In genomic region chr1:82586713-82587399, GRCm38 (mm10) we compare ENCODE assay signal across 8 mouse cellular contexts. TPM values are rescaled to one million over a fixed set of nuclear protein-coding genes. Genes with fewer than 3 reads are reported as not detected.
A peak's percentile ranks its signal among the peaks of the same experiment; 100 is the strongest.
DNase-seq lines count a peak whose midpoint lies in the region; ATAC-seq lines count a peak whose summit lies in the region.

Gene Col4a4 (minus strand): TSS chr1:82586849.
Gene Col4a3 (plus strand): TSS chr1:82586921.

- no peak within 1 kb of the TSS for H3K27ac ChIP-seq in hindbrain, embryonic 16.5 days (ENCODE audit: low read depth, low read length)
- no peak within 1 kb of the TSS for H3K27ac ChIP-seq in liver, embryonic 13.5 days
- H3K27ac ChIP-seq in neural tube, embryonic 13.5 days (replicated peaks), result no peak within 1 kb of the TSS

- peaks cover 9% of the 10 kb centered on the region; the same call in 1 of the 2 replicates for H3K4me1 ChIP-seq in hindbrain, embryonic 16.5 days (ENCODE audit: control insufficient read depth, insufficient read depth, low read depth, low read length)
- 0 out of 2 replicates have a peak, but pooled peaks cover 7% of the 10 kb centered on the region for H3K4me1 ChIP-seq in liver, embryonic 13.5 days (replicated peaks)
- H3K4me1 ChIP-seq in neural tube, embryonic 13.5 days (replicated peaks), result peaks cover 10% of the 10 kb centered on the region

- DNase-seq in adrenal gland, adult 8-10 months, result peak; percentile 44
- DNase-seq in cerebellum, postnatal 10 days, result peak; percentile 64 to 77
- peak; percentile 43 for DNase-seq in gastrocnemius, postnatal 25 days
- no peak for DNase-seq in liver, embryonic 13.5 days
- no peak for DNase-seq in right cerebral cortex, postnatal 36 days (ENCODE audit: low spot score in 2 of 2)
- DNase-seq in thymus, postnatal 14 days, result no peak

- peak within 1 kb of the TSS; percentile 42 for H3K4me3 ChIP-seq in hindbrain, embryonic 16.5 days (ENCODE audit: low read length)
- H3K4me3 ChIP-seq in liver, embryonic 13.5 days (replicated peaks), result peak within 1 kb of the TSS; percentile 14
- H3K4me3 ChIP-seq in neural tube, embryonic 13.5 days, result peak within 1 kb of the TSS; percentile 27

- peak; percentile 48 for ATAC-seq in hindbrain, embryonic 16.5 days
- ATAC-seq in liver, embryonic 13.5 days (ENCODE audit: low read depth), result no peak
- no peak for ATAC-seq in neural tube, embryonic 13.5 days (ENCODE audit: low read depth)

- peak within 1 kb of the TSS; percentile 86 for H3K4me2 ChIP-seq in hindbrain, embryonic 16.5 days (ENCODE audit: low read length)
- peak within 1 kb of the TSS; percentile 30 for H3K4me2 ChIP-seq in liver, embryonic 13.5 days
- peak within 1 kb of the TSS; percentile 56 for H3K4me2 ChIP-seq in neural tube, embryonic 13.5 days

- H3K36me3 ChIP-seq in hindbrain, embryonic 16.5 days (ENCODE audit: control insufficient read depth, insufficient read depth, low read length), result no peaks in the 10 kb centered on the region
- H3K36me3 ChIP-seq in liver, embryonic 13.5 days, result no peaks in the 10 kb centered on the region
- H3K36me3 ChIP-seq in neural tube, embryonic 13.5 days, result no peaks in the 10 kb centered on the region

- H3K27me3 ChIP-seq in hindbrain, embryonic 16.5 days (replicated peaks; ENCODE audit: control insufficient read depth, insufficient read depth, low read length), result peaks cover 6% of the 10 kb centered on the region
- peaks cover 24% of the 10 kb centered on the region for H3K27me3 ChIP-seq in liver, embryonic 13.5 days
- peaks cover 26% of the 10 kb centered on the region for H3K27me3 ChIP-seq in neural tube, embryonic 13.5 days

- WGBS in hindbrain, embryonic 16.5 days, result 4% methylated on average over 31 of the region's 34 CpGs
- WGBS in liver, embryonic 13.5 days (ENCODE audit: insufficient replicate concordance), result 5% methylated on average over 34 of the region's 34 CpGs
- WGBS in neural tube, embryonic 13.5 days, result 4% methylated on average over 34 of the region's 34 CpGs

- no peaks in the 10 kb centered on the region for H3K9me3 ChIP-seq in hindbrain, embryonic 16.5 days (ENCODE audit: control insufficient read depth, low read length)
- no peaks in the 10 kb centered on the region for H3K9me3 ChIP-seq in liver, embryonic 13.5 days (replicated peaks)
- H3K9me3 ChIP-seq in neural tube, embryonic 13.5 days, result no peaks in the 10 kb centered on the region

- peak within 1 kb of the TSS; percentile 50 for H3K9ac ChIP-seq in hindbrain, embryonic 16.5 days (ENCODE audit: low read depth, low read length)
- no peak within 1 kb of the TSS for H3K9ac ChIP-seq in liver, embryonic 13.5 days
- H3K9ac ChIP-seq in neural tube, embryonic 13.5 days, result peak within 1 kb of the TSS; percentile 34

RNA-seq across cellular contexts. Expression of gene Col4a4, which starts in this region (rescaled TPM):
- total RNA-seq in adrenal gland, adult 8-10 months (2022), result 1 to 10 TPM; 7.0 to 9.1 (median 7.3) TPM
- 1 to 10 TPM; 1.6 to 1.7 TPM for total RNA-seq in gastrocnemius, postnatal 25 days (2021)
- polyA plus RNA-seq in hindbrain, embryonic 16.5 days (2015; fragmentation: Nextera tagmentation; extraction: Ambion mirVana), result 0.25 and 0.41 TPM in 2 replicates
- polyA plus RNA-seq in liver, embryonic 13.5 days (2015; fragmentation: Nextera tagmentation; extraction: Ambion mirVana), result 0.03 TPM in 2 replicates
- 0.18 and 0.24 TPM in 2 replicates for polyA plus RNA-seq in neural tube, embryonic 13.5 days (2015; fragmentation: Nextera tagmentation; extraction: Ambion mirVana)

RNA-seq across cellular contexts. Expression of gene Col4a3, which starts in this region (rescaled TPM):
- total RNA-seq in adrenal gland, adult 8-10 months (2022), result 1 to 10 TPM; 2.0 to 3.9 (median 2.8) TPM
- 1 to 10 TPM; 1.0 to 1.3 TPM for total RNA-seq in gastrocnemius, postnatal 25 days (2021)
- polyA plus RNA-seq in hindbrain, embryonic 16.5 days (2015; fragmentation: Nextera tagmentation; extraction: Ambion mirVana), result 0.46 and 0.60 TPM in 2 replicates
- 0.09 and 0.14 TPM in 2 replicates for polyA plus RNA-seq in liver, embryonic 13.5 days (2015; fragmentation: Nextera tagmentation; extraction: Ambion mirVana)
- polyA plus RNA-seq in neural tube, embryonic 13.5 days (2015; fragmentation: Nextera tagmentation; extraction: Ambion mirVana), result 0.25 and 0.27 TPM in 2 replicates

Comparison
In these comparisons a context has a peak if more than half of its experiments do, and no peak if none do; other contexts are left out.
1. Peak in ATAC-seq, H3K4me3 ChIP-seq, H3K9ac ChIP-seq and H3K4me2 ChIP-seq in hindbrain, embryonic 16.5 days; RNA of the genes that start here not detected or under 1 TPM.
2. DNase-seq: peak in adrenal gland, adult 8-10 months (single experiment), cerebellum, postnatal 10 days (2 of 2) and gastrocnemius, postnatal 25 days (single experiment); none in liver, embryonic 13.5 days (single experiment), right cerebral cortex, postnatal 36 days (0 of 2) and thymus, postnatal 14 days (single experiment).
3. H3K4me2 ChIP-seq: peak in every context shown above with its lines; median percentile 86 in hindbrain, embryonic 16.5 days; 56 in neural tube, embryonic 13.5 days; 30 in liver, embryonic 13.5 days.
4. Peak in every context shown above with its lines, with median percentiles within 50 percentile points of each other: H3K4me3 ChIP-seq.